Mouse (Mus musculus) MEL (cell line): ENCODE measurements around the gene Lsm2. TPM values are rescaled to one million over a fixed set of nuclear protein-coding genes. Genes with fewer than 3 reads are reported as not detected.

Experiments
- DNase-seq: peaks from one replicate; pipeline ENCODE4 v3.0.0; 2011; ENCODE audit warnings: low read depth, low spot score
- H3K27ac ChIP-seq: 2 replicates; pipeline ENCODE4 v1.5.1; 2012; ENCODE audit warnings: low read depth, mild to moderate bottlenecking, control low read depth, low read length, moderate library complexity; ENCODE audit not compliant: control insufficient read depth
- H3K27me3 ChIP-seq, 2 experiments: fragments of 150-350 bp in 1 of 2; sonication (generic) in 1 of 2; 2 replicates each; pipeline ENCODE4 v1.6.1; 2012; ENCODE audit warnings: low read length in 2 of 2, mild to moderate bottlenecking in 2 of 2, improper control_type of control experiment in 1 of 2, moderate library complexity in 1 of 2; ENCODE audit not compliant: insufficient read depth in 2 of 2, control insufficient read depth in 1 of 2
- H3K36me3 ChIP-seq, 2 experiments: 2 replicates each; pipeline ENCODE4 v1.6.1; 2012 to 2014; ENCODE audit warnings: low read length in 2 of 2, improper control_type of control experiment in 1 of 2, inconsistent platforms in 1 of 2, mild to moderate bottlenecking in 1 of 2; ENCODE audit not compliant: insufficient read depth in 2 of 2, control insufficient read depth in 1 of 2
- H3K4me1 ChIP-seq, 2 experiments: fragments of 150-350 bp in 1 of 2; sonication (generic) in 1 of 2; 2 replicates each; pipeline ENCODE4 v1.6.1; 2012; ENCODE audit warnings: low read length in 2 of 2, improper control_type of control experiment in 1 of 2, mild to moderate bottlenecking in 1 of 2; ENCODE audit not compliant: insufficient read depth in 2 of 2, control insufficient read depth in 1 of 2
- H3K4me3 ChIP-seq, 2 experiments: fragments of 150-350 bp in 1 of 2; sonication (generic) in 1 of 2; 2 replicates each; pipeline ENCODE4 v1.5.1; 2012; ENCODE audit warnings: low read depth in 2 of 2, low read length in 2 of 2, mild to moderate bottlenecking in 2 of 2, moderate library complexity in 2 of 2, control low read depth in 1 of 2, improper control_type of control experiment in 1 of 2; ENCODE audit not compliant: control insufficient read depth in 1 of 2, insufficient read depth in 1 of 2
- H3K79me2 ChIP-seq: 2 replicates; pipeline ENCODE4 v1.6.1; 2012; ENCODE audit warnings: mild to moderate bottlenecking, low read length, moderate library complexity; ENCODE audit not compliant: control insufficient read depth, poor library complexity, insufficient read depth
- H3K9ac ChIP-seq: 2 replicates; pipeline ENCODE4 v1.6.1; 2012; ENCODE audit warnings: low read depth, mild to moderate bottlenecking, control low read depth, low read length, moderate library complexity; ENCODE audit not compliant: control insufficient read depth, poor library complexity, severe bottlenecking
- H3K9me3 ChIP-seq: fragments of 150-350 bp; sonication (generic); replicated peaks from 2 replicates; pipeline ENCODE4 v1.6.1; 2012; ENCODE audit warnings: mild to moderate bottlenecking, low read length, improper control_type of control experiment, moderate library complexity; ENCODE audit not compliant: insufficient read depth
- BHLHE40 ChIP-seq: IDR thresholded peaks from 2 replicates; pipeline ENCODE4 v1.6.1; 2012; ENCODE audit warnings: low read depth, mild to moderate bottlenecking, inconsistent platforms, low read length, improper control_type of control experiment, borderline replicate concordance
- CHD2 ChIP-seq: IDR thresholded peaks from 2 replicates; pipeline ENCODE4 v1.6.1; 2011; ENCODE audit warnings: low read length, improper control_type of control experiment
- CTCF ChIP-seq, 3 experiments: IDR thresholded peaks in 2 of 3; conservative IDR thresholded peaks in 1 of 3; 2 replicates each; pipeline ENCODE4 v1.5.1; 2011 to 2012; ENCODE audit warnings: low read length in 3 of 3, low read depth in 2 of 3, mild to moderate bottlenecking in 2 of 3, improper control_type of control experiment in 1 of 3, inconsistent platforms in 1 of 3, mixed read lengths in 1 of 3, moderate library complexity in 1 of 3; ENCODE audit not compliant: control insufficient read depth in 1 of 3, insufficient read depth in 1 of 3, poor library complexity in 1 of 3, severe bottlenecking in 1 of 3
- ELF1 ChIP-seq: IDR thresholded peaks from 2 replicates; pipeline ENCODE4 v1.6.1; 2014; ENCODE audit warnings: low read depth, mild to moderate bottlenecking, inconsistent platforms, low read length, improper control_type of control experiment, moderate library complexity
- GABPA ChIP-seq: IDR thresholded peaks from 2 replicates; pipeline ENCODE4 v1.6.1; 2012; ENCODE audit warnings: low read depth, mild to moderate bottlenecking, inconsistent platforms, low read length, improper control_type of control experiment, moderate library complexity
- GATA1 ChIP-seq: IDR thresholded peaks from 2 replicates; pipeline ENCODE4 v1.6.1; 2011; ENCODE audit warnings: low read depth, low read length, improper control_type of control experiment
- HCFC1 ChIP-seq: IDR thresholded peaks from 2 replicates; pipeline ENCODE4 v1.6.1; 2012; ENCODE audit warnings: low read depth, mild to moderate bottlenecking, inconsistent platforms, low read length, improper control_type of control experiment, moderate library complexity
- JUND ChIP-seq: IDR thresholded peaks from 2 replicates; pipeline ENCODE4 v1.6.1; 2011; ENCODE audit warnings: low read depth, mild to moderate bottlenecking, improper control_type of control experiment, low read length
- KAT2A ChIP-seq: conservative IDR thresholded peaks from 2 replicates; pipeline ENCODE4 v1.6.1; 2012; ENCODE audit warnings: low read depth, low read length, improper control_type of control experiment, inconsistent platforms
- MAFK ChIP-seq: IDR thresholded peaks from 2 replicates; pipeline ENCODE4 v1.6.1; 2011; ENCODE audit warnings: low read depth, mild to moderate bottlenecking, low read length, improper control_type of control experiment, borderline replicate concordance
- MXI1 ChIP-seq: IDR thresholded peaks from 2 replicates; pipeline ENCODE4 v1.6.1; 2011; ENCODE audit warnings: mild to moderate bottlenecking, low read depth, low read length, improper control_type of control experiment
- MYB ChIP-seq: IDR thresholded peaks from 2 replicates; pipeline ENCODE4 v1.6.1; 2011; ENCODE audit warnings: mild to moderate bottlenecking, low read depth, low read length, improper control_type of control experiment
- MYC ChIP-seq: IDR thresholded peaks from 2 replicates; pipeline ENCODE4 v1.6.1; 2011; ENCODE audit warnings: low read depth, mild to moderate bottlenecking, low read length, improper control_type of control experiment, moderate library complexity
- NELFE ChIP-seq: IDR thresholded peaks from 2 replicates; pipeline ENCODE4 v1.6.1; 2011; ENCODE audit warnings: low read depth, low read length, improper control_type of control experiment
- NRF1 ChIP-seq: IDR thresholded peaks from 2 replicates; pipeline ENCODE4 v1.6.1; 2014; ENCODE audit warnings: low read depth, mild to moderate bottlenecking, inconsistent platforms, low read length, improper control_type of control experiment, moderate library complexity; ENCODE audit not compliant: poor library complexity, insufficient read depth, severe bottlenecking
- POLR2A ChIP-seq, 2 experiments: IDR thresholded peaks; 2 replicates each; pipeline ENCODE4 v1.6.1; 2011 to 2012; ENCODE audit warnings: low read length in 2 of 2, mild to moderate bottlenecking in 2 of 2, control low read depth in 1 of 2, improper control_type of control experiment in 1 of 2, low read depth in 1 of 2, moderate library complexity in 1 of 2; ENCODE audit not compliant: control insufficient read depth in 1 of 2, insufficient read depth in 1 of 2, poor library complexity in 1 of 2
- RAD21 ChIP-seq: IDR thresholded peaks from 2 replicates; pipeline ENCODE4 v1.6.1; 2011; ENCODE audit warnings: mild to moderate bottlenecking, low read depth, low read length, improper control_type of control experiment
- RCOR1 ChIP-seq: IDR thresholded peaks from 2 replicates; pipeline ENCODE4 v1.6.1; 2012; ENCODE audit warnings: low read depth, mild to moderate bottlenecking, inconsistent platforms, low read length, improper control_type of control experiment
- SIN3A ChIP-seq: IDR thresholded peaks from 2 replicates; pipeline ENCODE4 v1.6.1; 2012; ENCODE audit warnings: low read length, improper control_type of control experiment, inconsistent platforms
- SMC3 ChIP-seq: IDR thresholded peaks from 2 replicates; pipeline ENCODE4 v1.6.1; 2011; ENCODE audit warnings: low read depth, low read length, improper control_type of control experiment
- TBP ChIP-seq: IDR thresholded peaks from 2 replicates; pipeline ENCODE4 v1.8.0; 2011; ENCODE audit warnings: low read depth, low read length, improper control_type of control experiment
- TCF12 ChIP-seq: IDR thresholded peaks from 2 replicates; pipeline ENCODE4 v1.6.1; 2014; ENCODE audit warnings: low read depth, mild to moderate bottlenecking, inconsistent platforms, low read length, improper control_type of control experiment, moderate library complexity
- UBTF ChIP-seq: IDR thresholded peaks from 2 replicates; pipeline ENCODE4 v1.6.1; 2012; ENCODE audit warnings: low read depth, mild to moderate bottlenecking, inconsistent platforms, low read length, improper control_type of control experiment, moderate library complexity, borderline replicate concordance; ENCODE audit not compliant: insufficient read depth
- ZC3H11A ChIP-seq: IDR thresholded peaks from 2 replicates; pipeline ENCODE4 v1.6.1; 2012; ENCODE audit warnings: low read depth, mild to moderate bottlenecking, inconsistent platforms, low read length, improper control_type of control experiment
- ZKSCAN1 ChIP-seq: IDR thresholded peaks from 2 replicates; pipeline ENCODE4 v1.6.1; 2012; ENCODE audit warnings: low read depth, mild to moderate bottlenecking, inconsistent platforms, low read length, improper control_type of control experiment, moderate library complexity
- ZMIZ1 ChIP-seq: IDR thresholded peaks from 2 replicates; pipeline ENCODE4 v1.6.1; 2012; ENCODE audit warnings: low read depth, mild to moderate bottlenecking, inconsistent platforms, low read length, improper control_type of control experiment, moderate library complexity
- polyA plus RNA-seq, 2 experiments: library from polyadenylated mRNA; stranded (reverse) in 1 of 2; unstranded in 1 of 2; fragments of >175 nt in 1 of 2; fragments of >200 nt in 1 of 2; gene quantifications; 2 replicates each; pipeline versions ENCODE4 v1.2.1 to v1.2.4; 2012; ENCODE audit warnings: low replicate concordance in 2 of 2, low read depth in 1 of 2; ENCODE audit not compliant: insufficient read length in 2 of 2, insufficient read depth in 1 of 2, missing spikeins in 1 of 2
- total RNA-seq: library from RNA; depleted of rRNA; stranded (reverse); fragments of 300-350 nt; gene quantifications from 2 replicates; pipeline ENCODE4 v1.2.3, GENCODE M21; 2012

Gene Lsm2
- total and polyA plus RNA-seq, 3 experiments: 57.9 to 180 TPM; not detected in 1

GRCm38 (mm10) chr17:35024691-35025488 is 43.2 kb downstream of the Lsm2 start (continued):
- TF ChIP-seq UBTF (no peak), POLR2A (IDR thresholded peaks at IDR 0.05; ENCODE audit: control insufficient read depth in 1 of 2, insufficient read depth in 1 of 2, low read depth in 1 of 2, low read length in 2 of 2, poor library complexity in 1 of 2) (peak in 1 of 2 experiments; percentile 51; a peak in 1 of 4 replicates), RAD21 (no peak), HCFC1 (no peak; the same call in 1 of the 2 replicates), CHD2 (no peak), ZKSCAN1 (no peak), ZC3H11A (no peak), TCF12 (no peak), ELF1 (0 out of 2 replicates have a peak, but pooled peaks have one; percentile 49), GABPA (no peak), NRF1 (no peak), NELFE (no peak)

DNA sequence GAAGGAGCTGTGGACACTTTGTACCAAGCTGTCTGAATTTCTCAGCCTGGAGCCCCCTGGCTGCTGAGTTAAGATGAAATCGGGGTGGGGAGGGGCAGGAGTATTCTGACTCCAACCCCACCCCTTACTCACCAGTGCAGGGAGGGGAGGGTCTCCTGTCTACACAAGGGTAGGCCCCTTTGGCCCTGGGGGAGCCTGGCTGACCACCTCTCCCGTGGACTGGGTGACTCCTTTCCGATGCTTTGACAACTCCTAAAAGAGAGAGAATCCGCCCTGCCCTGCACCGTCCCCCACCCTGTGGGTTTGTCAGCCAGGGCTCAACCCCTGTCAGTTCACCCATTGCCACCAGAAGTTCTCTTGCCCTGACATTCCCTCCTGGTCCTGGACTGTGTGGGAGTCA is 44.5 kb downstream of the Lsm2 start:
- no peaks in the 10 kb centered on the region for H3K9me3 ChIP-seq
- TF ChIP-seq ZMIZ1 (peak; percentile 12; the same call in 1 of the 2 replicates), RAD21 (no peak), SMC3 (peak; percentile 0)
- no peaks in the 10 kb centered on the region for H3K27me3 ChIP-seq
- peak overlapping the region; percentile 42 to 45 for H3K4me3 ChIP-seq
- peaks cover 17 to 55% of the 10 kb centered on the region in 2 experiments; a peak in 3 of 4 replicates for H3K4me1 ChIP-seq
- peaks cover 39% of the 10 kb centered on the region for H3K79me2 ChIP-seq
- H3K9ac ChIP-seq: peak overlapping the region; percentile 63
- peaks cover 0 to 46% of the 10 kb centered on the region in 2 experiments; a peak in 2 of 4 replicates for H3K36me3 ChIP-seq
- peak overlapping the region; percentile 62 for H3K27ac ChIP-seq
- no peak for DNase-seq

GRCm38 (mm10) chr17:35027277-35028068 is 45.8 kb downstream of the Lsm2 start, which contains the start of gene Sapcd1:
Gene Sapcd1, minus strand, starts transcription at chr17:35028016.
- Histone ChIP-seq H3K9ac (peak within 1 kb of the TSS; percentile 77), H3K4me1 (peaks cover 17 to 49% of the 10 kb centered on the region in 2 experiments; a peak in 3 of 4 replicates), H3K36me3 (peaks cover 0 to 43% of the 10 kb centered on the region in 2 experiments; a peak in 2 of 4 replicates), H3K27me3 (no peaks in the 10 kb centered on the region), H3K79me2 (peaks cover 39% of the 10 kb centered on the region), H3K27ac (peak within 1 kb of the TSS; percentile 85), H3K9me3 (no peaks in the 10 kb centered on the region), H3K4me3 (peak within 1 kb of the TSS; percentile 66 to 69)
- DNase-seq: peak; percentile 88
- no peak for TF ChIP-seq GABPA
- TF ChIP-seq GATA1: peak; percentile 31; the same call in 1 of the 2 replicates
- TF ChIP-seq SIN3A: peak; percentile 38; the same call in 1 of the 2 replicates
- TF ChIP-seq KAT2A: no peak
- no peak for TF ChIP-seq JUND
- TF ChIP-seq MYB: no peak
- no peak for TF ChIP-seq MAFK
- TF ChIP-seq ZMIZ1: peak; percentile 70; the same call in 1 of the 2 replicates
- no peak for TF ChIP-seq RCOR1
- peak; percentile 88 for TF ChIP-seq TBP
- TF ChIP-seq CTCF (IDR thresholded peaks at IDR 0.05 in 2 of 3, conservative IDR thresholded peaks at IDR 0.05 in 1 of 3; ENCODE audit: control insufficient read depth in 1 of 3, insufficient read depth in 1 of 3, low read depth in 2 of 3, low read length in 3 of 3, poor library complexity in 1 of 3, severe bottlenecking in 1 of 3): no peak
- 0 out of 2 replicates have a peak, but pooled peaks have one; percentile 51 for TF ChIP-seq MYC
- peak; percentile 37 to 86; a peak in 2 of 4 replicates for TF ChIP-seq POLR2A (IDR thresholded peaks at IDR 0.05; ENCODE audit: control insufficient read depth in 1 of 2, insufficient read depth in 1 of 2, low read depth in 1 of 2, low read length in 2 of 2, poor library complexity in 1 of 2)
- no peak for TF ChIP-seq RAD21
- no peak for TF ChIP-seq ZKSCAN1
- TF ChIP-seq BHLHE40: no peak
- TF ChIP-seq MXI1: 0 out of 2 replicates have a peak, but pooled peaks have one; percentile 20
